Mouse (Mus musculus) lung, adult 2 months (tissue): Measurements from ENCODE around the gene Adam22.

Experiments used
- CTCF ChIP-seq: fragments of 200-500 bp; IDR thresholded peaks from 2 replicates; pipeline ENCODE4 v1.5.1; 2011; ENCODE audit warnings: mild to moderate bottlenecking, low read length, control low read depth; ENCODE audit not compliant: insufficient read depth
- POLR2A ChIP-seq: fragments of 200-500 bp; IDR thresholded peaks from 2 replicates; pipeline ENCODE4 v1.6.1; 2011; ENCODE audit warnings: low read depth, mild to moderate bottlenecking, control low read depth, low read length, borderline replicate concordance; ENCODE audit errors: extremely low read depth

DNA sequence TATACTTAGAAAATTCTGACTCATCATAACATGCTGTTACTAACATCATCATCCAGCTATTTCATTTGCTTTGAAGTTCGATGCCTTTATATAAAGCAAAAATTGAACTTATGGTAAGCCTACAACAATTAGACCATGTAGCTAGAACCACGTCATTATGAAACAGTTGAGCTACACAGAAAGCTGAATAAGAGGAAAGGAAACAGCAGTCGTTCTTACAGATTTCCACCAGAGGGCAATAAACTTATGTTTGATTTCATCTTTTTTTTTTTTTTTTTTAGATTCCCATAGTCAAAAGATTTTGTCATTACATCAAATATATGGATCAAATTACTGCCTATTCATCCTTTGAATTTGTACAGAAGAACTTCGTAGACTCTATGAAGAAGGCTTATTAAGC is 203.2 kb downstream of the Adam22 start:
- TF ChIP-seq CTCF (peak; percentile 4; the same call in 1 of the 2 replicates), POLR2A (no peak)
